Mouse (Mus musculus) ovary, postnatal 14 days (tissue): ENCODE measurements around the gene Igf1.

Experiments used
- DNase-seq: peaks from one replicate; pipeline ENCODE4 v3.0.0; 2022; ENCODE audit warnings: low spot score

The Igf1 gene

DNA sequence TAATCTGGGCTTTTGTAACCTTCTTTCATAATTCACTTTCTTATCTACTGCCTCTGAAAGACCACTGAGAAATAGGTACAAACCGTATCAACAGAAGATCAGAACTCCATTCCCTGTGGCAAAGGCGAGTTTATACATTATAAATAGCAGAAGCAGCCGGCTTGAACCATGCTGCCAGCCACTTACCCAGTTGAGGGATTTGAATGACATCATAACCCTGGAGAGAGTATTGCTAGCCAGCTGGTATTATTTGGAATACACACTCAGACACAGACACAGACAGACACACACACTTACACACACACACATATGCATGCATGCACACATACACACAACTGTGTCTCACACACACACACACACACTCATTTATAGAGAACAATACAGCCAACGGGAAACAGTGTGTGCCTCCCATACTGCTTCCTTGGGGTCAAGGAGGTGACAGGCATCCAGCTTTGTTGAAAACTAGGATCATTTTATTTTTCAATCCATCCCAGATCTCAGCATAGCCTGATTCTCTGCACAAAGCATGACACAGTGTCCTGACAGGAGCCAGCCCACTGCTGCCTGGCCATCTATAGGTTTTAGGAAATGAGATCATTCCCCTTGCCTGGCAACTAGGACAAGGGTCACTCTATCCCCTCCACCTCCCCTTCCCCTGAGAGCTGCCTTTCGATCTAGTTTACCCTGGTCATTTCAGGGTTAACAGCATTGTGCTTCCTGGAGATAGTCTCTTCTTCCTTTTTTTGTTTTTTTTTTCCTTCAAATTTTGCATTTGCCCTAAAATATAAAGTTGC is at the start of gene Igf1:
Gene Igf1, plus strand, starts transcription at position 253 of the 794 bp plus-strand sequence.
- DNase-seq, result no peak

DNA sequence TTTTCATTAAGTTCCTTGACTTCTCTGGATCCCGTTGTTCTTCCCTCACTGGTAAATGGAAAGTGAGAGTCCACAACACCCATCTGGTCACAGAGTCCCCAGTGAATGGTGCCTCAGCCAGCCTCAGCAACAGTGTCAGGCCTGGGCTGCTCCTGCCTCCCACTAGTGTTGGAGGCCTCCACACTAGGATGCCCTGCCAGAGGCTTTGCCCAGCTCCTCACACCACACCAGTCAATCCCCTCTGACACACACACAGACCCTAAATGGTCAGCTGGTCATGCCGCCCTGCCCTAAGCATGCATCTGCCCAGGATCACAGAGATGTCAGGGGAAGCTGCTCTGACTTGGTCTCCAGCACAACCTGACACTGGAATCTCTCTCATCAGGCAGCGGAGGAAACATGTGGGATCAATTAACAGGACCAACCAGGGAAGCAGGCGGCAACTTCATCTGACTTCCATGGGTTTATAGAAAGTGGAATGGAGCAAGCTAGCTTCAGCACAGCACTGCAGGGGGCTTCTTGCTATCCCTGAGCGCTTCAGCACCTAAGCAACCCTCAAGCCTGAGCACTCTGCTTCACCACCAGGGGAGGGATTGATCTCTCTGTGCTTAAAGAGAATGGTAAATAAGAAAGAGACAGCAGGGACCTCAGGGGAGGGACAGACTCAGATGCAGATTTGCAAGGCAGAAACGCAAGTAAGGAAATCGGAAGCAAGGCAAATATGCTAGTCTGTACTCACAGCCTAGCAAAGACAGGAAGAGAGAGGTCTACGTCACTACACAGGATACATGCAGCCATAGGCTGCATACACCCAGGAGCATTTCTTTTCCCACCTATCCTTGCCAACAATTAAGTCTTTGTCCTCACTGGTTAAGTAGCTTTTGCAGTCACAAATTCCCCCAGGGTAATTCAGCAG is 45.6 kb upstream of the Igf1 start:
- DNase-seq, result no peak

DNA sequence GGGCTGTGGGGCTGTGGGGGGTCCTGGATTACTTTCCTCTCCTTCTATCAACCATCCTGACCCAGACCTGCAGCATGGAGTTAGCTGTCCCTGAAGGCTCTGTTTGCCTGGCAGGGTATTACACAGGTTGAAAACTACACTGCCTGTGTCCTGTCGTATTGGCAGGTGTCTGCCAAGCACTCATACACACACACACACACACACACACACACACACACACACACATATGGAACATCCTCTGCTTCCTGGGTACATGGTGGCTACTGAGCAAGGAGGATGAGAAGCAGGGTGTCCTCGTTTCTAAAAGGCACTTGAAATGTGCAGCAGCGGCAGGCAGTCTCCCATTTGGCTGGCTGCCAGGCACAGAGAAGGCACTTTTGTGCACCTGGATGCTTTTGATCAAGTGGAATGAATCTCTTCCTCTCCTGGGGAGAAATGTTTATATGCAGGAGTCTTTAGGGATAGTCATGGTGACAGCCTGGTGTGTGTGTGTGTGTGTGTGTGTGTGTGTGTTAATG is 44.9 kb upstream of the Igf1 start:
- no peak for DNase-seq

DNA sequence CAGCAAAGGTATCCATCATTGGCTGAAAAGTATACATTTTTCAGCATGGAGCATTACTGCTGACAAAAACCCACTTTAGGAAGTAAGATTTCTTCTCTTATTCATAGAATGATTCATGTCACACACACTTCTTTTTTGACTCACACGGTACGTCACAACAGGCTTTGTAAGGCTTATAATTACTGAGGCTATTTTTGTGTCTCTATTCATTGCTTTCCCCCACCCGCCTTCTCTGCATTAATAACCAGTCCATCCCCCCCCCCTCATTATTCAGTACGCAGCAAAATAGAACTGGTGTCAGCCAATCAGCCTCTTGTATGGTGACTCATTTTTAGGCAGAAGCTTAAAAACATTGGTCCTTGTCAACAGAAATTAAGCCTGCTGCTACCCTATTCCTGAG is 41.2 kb upstream of the Igf1 start:
- DNase-seq, result no peak

DNA sequence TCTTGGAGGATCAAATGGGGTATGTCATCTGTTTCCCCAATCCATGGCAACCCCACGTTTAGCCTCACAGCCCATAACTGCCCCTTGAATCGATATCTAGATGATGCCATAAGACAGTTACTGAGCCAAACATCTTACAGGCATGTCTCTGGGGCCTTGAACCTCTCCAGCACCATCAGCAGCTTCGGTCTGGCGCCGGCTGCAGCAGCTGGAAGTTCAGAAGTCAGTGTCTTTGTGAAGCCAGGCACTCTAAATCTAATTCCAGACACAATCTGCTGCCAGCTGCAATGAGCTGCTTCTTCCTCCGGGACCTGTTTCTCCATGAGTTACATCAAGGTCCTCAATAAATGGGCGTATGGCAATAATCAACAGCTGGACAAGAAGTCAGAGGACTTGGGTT is 40.3 kb upstream of the Igf1 start:
- DNase-seq, result no peak

DNA sequence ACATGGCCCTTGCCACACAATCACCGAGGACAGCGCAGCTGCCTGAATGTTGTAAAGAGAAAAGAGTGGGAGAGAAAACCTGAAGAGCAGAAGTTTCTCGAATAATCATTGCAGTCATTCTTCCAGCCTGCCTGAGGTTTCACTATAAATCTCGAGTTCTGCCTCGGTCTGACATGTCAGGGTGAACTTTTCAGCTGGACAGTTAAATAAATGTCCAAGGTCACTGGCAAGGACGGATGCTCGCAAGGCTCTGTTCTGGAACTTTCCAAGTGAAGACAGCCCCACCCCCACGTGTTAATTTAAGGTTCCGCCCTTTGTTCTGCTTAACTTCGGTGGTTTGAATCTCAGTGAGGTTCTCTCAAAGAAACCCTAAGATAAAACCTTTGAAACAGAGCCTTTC is 36.2 kb upstream of the Igf1 start:
- peak; percentile 37 for DNase-seq

DNA sequence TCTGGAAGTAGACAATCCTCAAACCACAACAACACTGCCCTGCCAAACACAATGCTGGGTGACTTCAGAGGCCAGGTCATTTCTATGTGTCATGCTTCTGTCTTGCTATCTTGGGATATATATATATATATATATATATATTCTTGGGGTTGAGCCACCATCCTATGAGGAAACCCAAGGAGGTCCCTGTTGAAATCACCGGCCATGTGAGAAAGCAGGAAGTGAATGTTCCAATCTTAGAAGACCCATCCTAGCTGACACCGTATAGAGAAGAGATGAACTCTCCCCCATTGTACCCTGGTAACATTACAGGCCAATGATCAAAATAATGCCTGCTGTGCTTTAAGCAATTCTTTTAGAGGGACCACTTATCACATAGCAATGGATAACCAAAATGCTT is 28.1 kb upstream of the Igf1 start:
- no peak for DNase-seq

DNA sequence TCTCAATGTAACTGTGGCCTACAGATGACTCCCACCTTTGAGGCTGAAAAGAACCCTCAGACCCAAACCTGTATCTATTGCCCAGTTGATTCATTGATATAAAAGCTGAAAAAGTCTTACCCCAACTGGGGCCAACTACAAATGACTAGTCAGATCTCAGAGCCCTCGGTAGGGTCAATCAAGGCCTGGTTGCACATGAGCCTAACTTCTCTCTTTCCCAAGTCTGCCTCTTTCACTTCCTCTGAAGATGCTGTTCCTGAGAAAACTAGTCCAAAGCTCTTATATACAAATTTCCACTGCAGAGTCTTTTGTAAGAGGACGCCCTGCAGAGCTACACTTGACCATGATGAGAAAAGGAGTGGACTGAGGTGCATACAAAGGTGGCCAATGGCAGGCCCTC is 27.4 kb upstream of the Igf1 start:
- no peak for DNase-seq

DNA sequence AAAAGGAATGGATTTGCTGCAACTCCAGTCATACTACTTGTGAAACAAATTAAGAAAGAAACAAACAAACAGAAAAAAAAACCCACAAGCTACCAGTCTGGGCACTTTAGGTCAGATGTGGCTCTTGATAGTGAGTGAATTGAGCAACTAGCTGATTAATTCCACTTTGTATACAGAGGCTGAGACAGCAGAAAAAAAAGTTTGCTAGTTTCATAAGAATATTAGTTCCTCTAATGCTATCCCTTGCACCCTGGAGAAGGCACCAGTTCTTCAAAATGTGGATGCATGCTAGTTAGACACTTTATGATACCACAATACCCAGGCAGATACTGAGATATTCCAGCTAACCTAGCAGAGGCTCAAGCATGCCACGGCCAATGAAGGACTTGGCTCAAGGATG is 26.0 kb upstream of the Igf1 start:
- no peak for DNase-seq

DNA sequence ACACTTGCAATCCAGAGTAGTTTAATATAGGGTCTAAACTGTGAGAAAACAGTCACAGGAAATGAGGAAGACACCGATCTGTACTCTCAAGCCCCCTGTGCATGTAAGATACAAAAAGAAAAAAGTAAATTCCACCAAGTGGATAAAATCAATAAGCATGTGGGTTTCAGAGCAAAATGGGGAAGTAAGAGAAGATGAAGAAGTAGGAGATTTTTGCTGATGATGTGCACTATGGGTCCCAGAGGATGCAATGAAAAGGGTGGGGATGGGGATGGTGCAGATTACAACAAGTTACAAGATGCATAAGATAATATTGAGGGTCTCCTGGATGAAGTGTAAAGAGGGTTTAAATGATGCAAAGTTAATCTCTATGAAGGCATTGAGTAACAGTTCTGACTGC is 18.6 kb upstream of the Igf1 start:
- DNase-seq, result no peak

DNA sequence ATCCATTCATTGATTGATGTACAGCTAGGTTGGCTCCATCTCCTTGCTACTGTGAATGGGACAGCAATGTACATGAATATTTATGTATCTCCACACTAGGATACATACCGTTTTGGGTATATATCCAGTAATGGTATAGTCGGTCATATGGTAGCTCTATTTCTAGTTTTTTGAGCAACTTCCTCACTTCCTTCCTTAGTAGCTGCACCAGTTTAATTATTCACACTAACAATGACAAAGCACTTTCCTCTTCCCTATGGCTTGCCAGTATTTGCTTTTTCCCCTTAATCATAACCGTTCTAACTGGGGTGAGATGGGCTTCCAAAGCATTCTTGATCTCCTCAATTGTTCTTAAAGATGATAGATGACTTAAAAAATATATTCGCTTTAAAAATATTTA is 15.6 kb upstream of the Igf1 start:
- no peak for DNase-seq

DNA sequence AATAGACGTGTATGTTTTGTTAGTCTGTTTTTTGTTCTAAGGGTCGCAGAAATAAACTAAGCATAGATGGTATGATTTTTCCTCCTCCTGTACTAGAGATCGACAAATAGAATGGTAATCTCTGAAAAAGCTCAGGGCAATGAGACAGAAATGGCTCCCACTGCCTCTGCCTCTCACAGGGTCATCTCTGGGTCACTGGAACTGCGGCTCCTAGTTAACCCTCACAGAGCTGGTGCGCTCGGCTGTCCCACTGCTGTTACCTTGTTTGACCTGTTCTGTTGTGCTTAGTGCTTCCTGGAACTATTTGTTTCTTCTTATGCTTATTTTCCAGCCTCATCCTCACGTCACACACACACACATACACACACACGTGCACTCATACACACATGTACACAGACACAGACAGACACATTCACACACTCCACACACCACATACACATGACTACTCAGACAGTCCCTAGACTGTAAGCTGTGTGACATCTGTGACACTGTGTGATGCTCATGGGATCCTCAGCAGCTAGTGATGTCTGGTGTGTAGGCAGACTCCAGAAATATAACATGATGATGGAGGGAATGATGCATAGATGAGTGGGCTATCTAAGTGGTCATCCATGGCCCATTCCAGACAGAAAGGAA is 13.0 kb upstream of the Igf1 start:
- DNase-seq, result no peak

DNA sequence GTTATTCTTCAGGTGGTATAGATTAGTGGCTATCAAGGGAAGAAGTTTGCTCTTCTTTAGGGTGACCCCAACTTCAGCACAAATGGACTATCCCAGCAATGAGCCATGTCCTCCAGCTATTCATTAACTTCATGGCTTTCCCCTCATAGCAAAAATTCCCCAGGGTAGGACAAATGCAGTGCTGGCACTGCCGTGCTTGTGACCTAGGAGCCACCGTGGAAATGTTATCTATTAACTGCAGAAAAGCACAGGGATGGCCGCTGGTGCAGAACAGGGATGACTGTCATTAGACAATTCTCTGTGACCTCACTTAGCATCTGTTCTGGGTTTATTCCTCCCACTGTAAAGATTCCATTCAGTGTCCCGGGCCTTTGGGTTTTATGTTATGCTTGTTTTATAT is 10.2 kb upstream of the Igf1 start:
- DNase-seq, result no peak

DNA sequence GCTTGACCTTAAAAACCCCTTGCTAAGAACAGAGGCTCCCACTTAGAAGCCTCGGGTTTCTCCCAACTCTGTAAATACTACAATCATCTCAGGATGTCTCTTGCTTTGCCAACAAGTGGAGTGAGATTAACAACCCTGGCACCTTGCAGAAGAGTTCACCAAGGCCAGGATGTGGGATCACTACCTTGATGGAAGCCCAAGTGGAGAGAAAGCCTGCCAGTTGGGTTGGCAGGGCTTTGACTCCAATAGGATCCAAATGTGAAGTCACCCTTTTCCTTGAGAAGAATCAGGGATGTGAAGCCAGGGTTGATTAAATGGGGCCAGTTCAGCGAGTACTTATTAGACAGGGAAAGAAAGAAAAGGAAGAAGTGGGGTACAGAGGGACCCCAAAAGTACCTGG is 9.6 kb upstream of the Igf1 start:
- DNase-seq, result no peak

DNA sequence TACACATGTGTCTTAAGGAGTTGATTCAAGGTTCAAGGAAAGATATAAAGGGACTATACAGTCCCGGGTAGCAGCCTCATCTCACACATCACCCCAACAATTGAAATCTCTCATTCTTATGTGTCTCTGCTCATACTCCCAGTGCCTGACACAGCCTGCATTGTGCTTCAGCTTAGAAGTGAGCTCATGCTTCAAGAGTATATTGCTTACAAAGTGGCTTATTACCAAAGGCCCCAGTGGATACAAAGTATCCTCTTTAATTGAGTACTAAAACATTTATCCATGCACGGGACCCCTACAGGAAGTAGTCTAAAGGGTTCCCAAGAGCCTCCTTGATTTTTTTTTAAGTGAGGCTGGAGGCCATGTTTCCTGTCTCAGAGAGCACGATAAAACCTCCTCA is 6.6 kb upstream of the Igf1 start:
- no peak for DNase-seq

DNA sequence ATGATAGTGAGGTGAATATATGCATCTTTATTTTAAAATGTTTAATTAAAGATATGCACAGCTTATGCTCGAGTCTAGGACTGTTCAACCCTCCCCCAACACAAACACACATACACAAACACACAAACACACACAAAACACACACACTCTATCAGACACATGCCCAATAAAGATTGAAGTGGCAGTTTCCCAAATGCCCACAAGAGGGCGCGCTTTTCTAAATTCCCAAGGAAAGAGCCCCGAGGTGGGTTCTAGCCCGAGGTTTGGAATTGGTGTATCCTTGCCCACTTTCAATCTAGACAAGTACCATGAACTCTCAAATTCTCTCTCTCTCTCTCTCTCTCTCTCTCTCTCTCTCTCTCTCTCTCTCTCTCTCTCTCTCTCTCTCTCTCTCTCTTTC is 3.7 kb upstream of the Igf1 start:
- DNase-seq, result peak; percentile 69

DNA sequence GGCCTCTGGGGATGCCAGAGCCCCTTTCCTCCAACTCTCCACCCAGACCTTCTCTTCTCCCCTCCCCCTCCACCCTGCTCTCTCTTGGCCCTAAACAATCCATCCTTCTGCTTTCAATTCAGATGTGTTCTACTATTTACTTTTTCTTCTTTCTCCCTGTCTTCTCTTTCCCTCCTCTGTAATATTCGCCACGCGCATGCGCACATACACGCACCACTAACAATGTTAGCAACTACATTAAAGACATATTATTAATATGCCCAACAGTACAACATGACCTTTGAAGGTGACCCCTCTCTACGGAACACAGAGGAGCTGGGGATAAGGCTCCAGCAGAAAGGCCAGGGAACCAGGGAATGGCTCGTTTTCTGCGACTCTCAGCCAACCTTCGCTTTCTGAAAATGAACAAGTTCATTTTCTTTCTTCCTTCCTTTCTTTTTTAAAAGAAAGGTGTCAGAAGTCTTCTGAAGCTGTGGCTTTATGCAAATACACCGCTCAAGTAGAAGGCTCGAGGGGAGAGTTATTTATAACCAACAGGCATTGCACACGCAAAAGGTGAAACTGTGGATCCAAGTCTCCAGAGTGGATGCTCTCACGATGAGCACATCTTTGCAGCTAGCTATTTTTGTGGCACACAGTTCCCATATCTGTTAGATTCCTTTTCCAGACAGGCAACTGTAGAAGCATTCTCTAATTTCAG is 2.5 kb upstream of the Igf1 start:
- DNase-seq, result no peak

DNA sequence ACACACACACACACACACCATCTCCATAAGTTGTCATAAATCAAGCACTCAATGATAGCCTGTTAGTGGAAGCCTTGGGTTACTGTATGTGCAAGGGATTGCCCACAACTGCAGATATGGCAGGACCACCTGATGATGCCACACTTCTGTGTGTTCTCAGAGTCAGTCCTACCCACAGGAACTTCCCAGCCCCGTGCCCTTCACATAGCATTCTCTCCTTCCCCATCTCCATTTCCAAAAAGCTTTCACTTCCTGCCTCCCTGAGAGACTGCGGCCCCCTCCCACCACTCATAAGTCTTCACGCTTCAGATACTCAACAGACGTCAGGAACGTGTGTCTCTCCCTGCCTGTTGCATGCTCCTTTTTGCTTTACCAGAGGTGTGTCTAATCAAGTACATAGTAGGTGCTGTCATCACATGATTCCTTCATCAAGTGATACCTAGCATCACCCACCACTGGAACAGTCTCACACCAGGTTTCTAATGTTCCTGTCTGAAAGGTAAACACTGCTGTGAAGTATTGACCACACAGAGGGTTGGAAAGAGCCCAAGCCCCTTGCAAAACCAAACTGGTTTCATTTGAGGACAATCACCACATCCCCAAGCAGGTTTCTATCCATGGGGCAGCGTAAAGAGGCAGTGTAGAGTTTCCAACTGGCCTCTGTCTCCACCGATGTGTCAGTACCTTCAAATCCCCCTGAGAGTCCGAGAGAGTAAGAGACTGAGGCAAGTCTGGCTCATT is 680 bp upstream of the Igf1 start:
- no peak for DNase-seq

DNA sequence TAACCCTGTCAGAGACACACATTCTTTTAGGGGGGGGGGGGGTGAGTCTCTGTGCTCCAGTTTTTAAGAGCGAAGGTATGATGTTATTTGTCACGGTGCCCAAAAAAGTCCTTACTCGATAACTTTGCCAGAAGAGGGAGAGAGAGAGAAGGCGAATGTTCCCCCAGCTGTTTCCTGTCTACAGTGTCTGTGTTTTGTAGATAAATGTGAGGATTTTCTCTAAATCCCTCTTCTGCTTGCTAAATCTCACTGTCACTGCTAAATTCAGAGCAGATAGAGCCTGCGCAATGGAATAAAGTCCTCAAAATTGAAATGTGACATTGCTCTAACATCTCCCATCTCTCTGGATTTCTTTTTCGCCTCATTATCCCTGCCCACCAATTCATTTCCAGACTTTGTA is 874 bp downstream of the Igf1 start:
- no peak for DNase-seq

DNA sequence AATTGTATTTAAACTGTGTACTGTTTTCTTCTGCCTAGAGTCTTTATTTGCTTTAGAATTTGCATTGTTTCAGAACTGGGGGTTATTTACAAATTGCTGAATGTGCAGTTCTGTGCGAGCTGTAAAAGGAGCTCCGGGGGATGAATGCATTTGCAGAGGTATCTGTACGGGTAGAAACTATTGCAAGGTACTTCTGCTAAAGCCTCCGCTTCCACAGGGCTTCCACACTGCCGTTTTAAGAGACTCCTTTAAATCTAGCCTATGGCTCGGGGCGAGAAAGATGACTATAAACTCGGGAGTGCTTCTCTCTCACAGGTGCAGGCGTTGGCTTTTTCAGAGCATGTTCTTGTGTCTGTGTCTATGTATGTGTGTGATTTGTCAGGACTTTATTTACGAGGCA is 1.4 kb downstream of the Igf1 start:
- DNase-seq, result no peak
